Mouse (Mus musculus): ENCODE results near the gene Prdm4.

DNA sequence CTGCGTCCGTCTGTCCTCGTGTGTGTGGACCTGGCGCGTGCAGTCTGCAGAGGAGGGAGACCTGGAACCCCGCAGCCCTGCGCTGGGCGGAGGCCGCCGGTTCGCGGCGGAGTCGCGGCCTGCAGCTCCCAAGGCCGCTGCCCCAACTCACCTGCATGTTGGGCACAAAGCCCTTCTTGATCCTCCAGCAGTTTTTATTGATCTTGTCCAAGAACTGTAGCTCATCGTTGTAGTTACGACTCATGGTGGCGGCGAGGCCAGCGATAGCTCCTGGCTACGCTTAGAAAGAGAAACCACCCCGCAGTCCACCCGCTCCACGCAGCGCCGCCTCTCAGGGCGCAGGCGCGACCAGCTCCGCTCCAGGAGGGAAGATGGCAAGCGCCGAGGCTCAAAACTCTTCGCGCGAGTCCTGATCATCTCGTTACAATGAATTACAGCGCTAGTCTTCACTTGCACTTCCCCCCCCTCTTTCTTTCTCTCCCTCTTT, 40.6 kb upstream of the Prdm4 start, which contains the start of gene Rtcb:
- TF ChIP-seq ZKSCAN1 (IDR thresholded peaks at IDR 0.05; ENCODE audit: borderline replicate concordance, low read depth, low read length) (no peak), POLR2A (IDR thresholded peaks at IDR 0.05; ENCODE audit: low read depth, low read length) (peak; percentile 94), UBTF (IDR thresholded peaks at IDR 0.05; ENCODE audit: low read depth, low read length) (no peak)
